Mouse (Mus musculus) heart, embryonic 14.5 days (tissue): ENCODE results near the gene Lamtor2. TPM values are rescaled to one million over a fixed set of nuclear protein-coding genes. Genes with fewer than 3 reads are reported as not detected.
"Not testable (repeated sequence)": the region's sequence is repeated elsewhere in the genome, so short reads cannot be mapped to it uniquely, and the experiment has no call there.

ENCODE experiments used
- ATAC-seq: fragments of 200-750 bp; cut with Nextera tagmentation; 2 replicates; pipeline ENCODE4 v1.8.0; 2017; ENCODE audit warnings: low read depth, moderate TSS enrichment; ENCODE audit not compliant: insufficient number of reproducible peaks, insufficient read depth, low FRiP score
- H3K27ac ChIP-seq, 2 experiments: fragments of 200-500 bp in 1 of 2; fragments of 300-500 bp in 1 of 2; sonication (generic) in 1 of 2; replicated peaks in 1 of 2; 2 replicates each; pipeline ENCODE4 v1.5.1; 2012 to 2014; ENCODE audit warnings: low read depth in 2 of 2, low read length in 2 of 2, control low read depth in 1 of 2, mild to moderate bottlenecking in 1 of 2, mixed read lengths in 1 of 2; ENCODE audit not compliant: control insufficient read depth in 1 of 2, insufficient read depth in 1 of 2
- H3K27me3 ChIP-seq: fragments of 300-500 bp; sonication (generic); 2 replicates; pipeline ENCODE4 v1.6.1; 2014; ENCODE audit warnings: mild to moderate bottlenecking, low read length, control low read depth; ENCODE audit not compliant: control insufficient read depth, insufficient read depth
- H3K36me3 ChIP-seq: fragments of 300-500 bp; sonication (generic); 2 replicates; pipeline ENCODE4 v1.6.1; 2014; ENCODE audit warnings: mild to moderate bottlenecking, control low read depth, low read length, mixed read lengths; ENCODE audit not compliant: control insufficient read depth, insufficient read depth
- H3K4me1 ChIP-seq, 2 experiments: fragments of 200-500 bp in 1 of 2; fragments of 300-500 bp in 1 of 2; sonication (generic) in 1 of 2; 2 replicates each; pipeline ENCODE4 v1.6.1; 2012 to 2014; ENCODE audit warnings: low read length in 2 of 2, control low read depth in 1 of 2, mixed read lengths in 1 of 2; ENCODE audit not compliant: control insufficient read depth in 2 of 2, insufficient read depth in 2 of 2
- H3K4me2 ChIP-seq: fragments of 300-500 bp; sonication (generic); 2 replicates; pipeline ENCODE4 v1.6.1; 2014; ENCODE audit warnings: mild to moderate bottlenecking, low read length
- H3K4me3 ChIP-seq, 2 experiments: fragments of 200-500 bp in 1 of 2; fragments of 300-500 bp in 1 of 2; sonication (generic) in 1 of 2; 2 replicates each; pipeline ENCODE4 v1.5.1; 2012 to 2014; ENCODE audit warnings: low read length in 2 of 2, mild to moderate bottlenecking in 2 of 2, control low read depth in 1 of 2, low read depth in 1 of 2, moderate library complexity in 1 of 2; ENCODE audit not compliant: control insufficient read depth in 1 of 2, insufficient read depth in 1 of 2
- H3K9ac ChIP-seq: fragments of 300-500 bp; sonication (generic); 2 replicates; pipeline ENCODE4 v1.6.1; 2014; ENCODE audit warnings: mild to moderate bottlenecking, low read length
- H3K9me3 ChIP-seq: fragments of 300-500 bp; sonication (generic); 2 replicates; pipeline ENCODE4 v1.6.1; 2016; ENCODE audit warnings: low read length, control low read depth; ENCODE audit not compliant: control insufficient read depth
- WGBS: fragments of 180-500 bp; shearing (Covaris S2); extraction: QIAGEN DNeasy Blood & Tissue Kit; methylation state at CpG from one replicate; pipeline ENCODE4 v1.1.7; 2014; 5-methylcytosine and 5-hydroxymethylcytosine counted together
- polyA plus RNA-seq: library from polyadenylated mRNA; unstranded; fragments of >200 nt; fragmentation: Nextera tagmentation; extraction: Ambion mirVana; gene quantifications from 2 replicates; pipeline ENCODE4 v1.2.1, GENCODE M21; 2014

Lamtor2 gene
- polyA plus RNA-seq, 1 experiment from 2014 or later, result 87.5 TPM

DNA sequence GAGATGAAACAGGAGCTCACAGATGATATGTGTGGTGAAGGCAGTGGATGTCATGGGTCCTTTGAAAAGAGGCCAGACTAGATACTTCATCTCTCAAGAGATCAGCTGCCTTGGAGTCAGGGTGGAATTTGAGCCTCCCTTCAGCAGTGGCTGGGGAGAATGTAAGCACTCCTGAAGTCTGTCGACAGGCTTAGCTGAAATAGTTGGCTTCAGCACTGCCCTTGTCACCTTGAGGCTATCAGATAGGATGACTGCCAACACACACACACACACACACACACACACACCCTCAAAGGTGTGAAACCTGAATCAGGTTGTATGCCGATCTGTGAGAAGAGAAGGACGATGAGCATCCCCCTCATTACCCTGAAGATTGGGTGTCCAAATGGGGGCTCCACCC is 38.2 kb upstream of the Lamtor2 start:
- H3K4me1 ChIP-seq, result peaks cover 16 to 30% of the 10 kb centered on the region in 2 experiments
- no peak for ATAC-seq
- H3K27me3 ChIP-seq, result no peaks in the 10 kb centered on the region
- H3K9ac ChIP-seq, result no peak overlapping the region
- 30% methylated on average over 3 of the region's 3 CpGs for WGBS
- H3K36me3 ChIP-seq, result peaks cover 29% of the 10 kb centered on the region
- H3K9me3 ChIP-seq, result no peaks in the 10 kb centered on the region
- H3K27ac ChIP-seq, result peak overlapping the region in 1 of 2 experiments; percentile 24; a peak in 1 of 4 replicates
- H3K4me3 ChIP-seq, result no peak overlapping the region
- no peak overlapping the region for H3K4me2 ChIP-seq

DNA sequence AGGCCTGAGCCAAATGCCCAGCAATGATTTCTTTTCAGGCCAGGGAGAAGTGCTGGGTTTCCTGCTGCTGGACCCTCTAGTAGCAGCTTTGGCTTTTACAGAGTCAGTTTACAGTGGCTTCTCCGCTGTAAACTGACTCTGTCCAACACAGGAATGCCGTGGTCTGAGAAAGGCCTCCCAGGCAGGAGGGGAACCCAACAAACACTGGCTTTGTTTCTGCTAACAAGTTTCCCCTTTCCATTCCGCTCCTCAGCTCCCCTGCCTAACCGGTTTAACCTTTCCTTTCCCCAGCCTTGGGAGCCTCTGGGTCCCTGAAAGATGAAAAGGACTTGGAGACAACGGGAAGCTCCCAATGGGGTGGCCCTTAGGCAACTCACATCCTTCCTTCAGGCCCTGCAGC is 37.4 kb upstream of the Lamtor2 start:
- no peak overlapping the region for H3K4me2 ChIP-seq
- no peaks in the 10 kb centered on the region for H3K9me3 ChIP-seq

DNA sequence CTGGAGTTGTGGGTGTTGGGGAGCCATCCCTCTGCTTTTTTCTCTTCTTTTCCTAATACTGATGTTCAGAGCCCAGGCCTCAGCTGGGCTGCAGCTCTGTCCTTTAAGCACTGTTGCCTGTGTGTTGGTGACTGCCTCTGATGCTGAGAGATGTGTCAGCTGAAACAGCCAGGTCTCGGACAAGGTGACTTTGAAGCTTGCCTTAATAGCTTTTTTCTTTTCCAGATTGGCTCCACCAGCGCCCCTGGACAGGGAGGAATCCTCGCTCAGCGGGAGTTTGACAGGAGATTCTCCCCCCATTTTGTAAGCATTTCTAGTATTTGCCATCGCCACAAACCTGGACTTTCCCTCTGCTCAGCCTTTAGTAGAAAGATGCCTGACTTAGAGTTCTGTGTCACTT is 33.8 kb upstream of the Lamtor2 start:
- H3K27ac ChIP-seq, result no peak overlapping the region
- WGBS, result 93% methylated on average over 5 of the region's 5 CpGs
- no peak for ATAC-seq

More for the DNA sequence above, 37.4 kb upstream of the Lamtor2 start:
- H3K27me3 ChIP-seq, result no peaks in the 10 kb centered on the region
- H3K4me1 ChIP-seq, result peaks cover 16 to 30% of the 10 kb centered on the region in 2 experiments
- ATAC-seq, result no peak
- no peak overlapping the region for H3K9ac ChIP-seq
- H3K27ac ChIP-seq, result no peak overlapping the region
- H3K4me3 ChIP-seq, result no peak overlapping the region
- 23% methylated on average over 5 of the region's 5 CpGs for WGBS
- H3K36me3 ChIP-seq, result peaks cover 37% of the 10 kb centered on the region

DNA sequence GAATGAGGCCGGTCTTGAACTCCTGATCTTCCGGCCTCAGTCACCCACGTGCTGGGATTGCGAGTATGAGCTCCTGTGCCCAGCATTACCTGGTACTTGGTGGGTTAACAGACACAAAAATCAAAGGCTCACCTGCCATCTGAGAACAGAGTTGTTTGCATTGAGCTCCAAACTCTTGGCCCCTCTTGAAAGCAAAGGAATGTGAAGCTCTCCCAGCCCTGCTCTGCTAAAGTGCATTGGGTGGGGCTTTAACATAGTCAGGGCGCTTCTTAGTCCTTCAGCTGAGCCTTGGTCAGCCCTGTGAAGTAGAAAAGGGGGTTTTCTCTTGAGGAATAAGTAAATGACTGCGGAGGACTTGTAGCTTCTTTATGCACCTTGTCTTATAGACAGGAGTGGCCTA is 32.9 kb upstream of the Lamtor2 start:
- H3K27ac ChIP-seq, result no peak overlapping the region
- ATAC-seq, result no peak
- peaks cover 4 to 5% of the 10 kb centered on the region in 2 experiments; a peak in 3 of 4 replicates for H3K4me1 ChIP-seq
- H3K27me3 ChIP-seq, result no peaks in the 10 kb centered on the region
- no peaks in the 10 kb centered on the region for H3K9me3 ChIP-seq
- 90% methylated on average over 6 of the region's 6 CpGs for WGBS
- no peak overlapping the region for H3K4me2 ChIP-seq
- H3K9ac ChIP-seq, result no peak overlapping the region
- no peak overlapping the region for H3K4me3 ChIP-seq
- peaks cover 69% of the 10 kb centered on the region for H3K36me3 ChIP-seq

More for the DNA sequence above, 33.8 kb upstream of the Lamtor2 start:
- no peaks in the 10 kb centered on the region for H3K27me3 ChIP-seq
- H3K4me1 ChIP-seq, result peaks cover 7 to 12% of the 10 kb centered on the region in 2 experiments
- H3K9ac ChIP-seq, result no peak overlapping the region
- H3K4me3 ChIP-seq, result no peak overlapping the region
- H3K36me3 ChIP-seq, result peaks cover 60% of the 10 kb centered on the region
- H3K9me3 ChIP-seq, result no peaks in the 10 kb centered on the region
- no peak overlapping the region for H3K4me2 ChIP-seq

DNA sequence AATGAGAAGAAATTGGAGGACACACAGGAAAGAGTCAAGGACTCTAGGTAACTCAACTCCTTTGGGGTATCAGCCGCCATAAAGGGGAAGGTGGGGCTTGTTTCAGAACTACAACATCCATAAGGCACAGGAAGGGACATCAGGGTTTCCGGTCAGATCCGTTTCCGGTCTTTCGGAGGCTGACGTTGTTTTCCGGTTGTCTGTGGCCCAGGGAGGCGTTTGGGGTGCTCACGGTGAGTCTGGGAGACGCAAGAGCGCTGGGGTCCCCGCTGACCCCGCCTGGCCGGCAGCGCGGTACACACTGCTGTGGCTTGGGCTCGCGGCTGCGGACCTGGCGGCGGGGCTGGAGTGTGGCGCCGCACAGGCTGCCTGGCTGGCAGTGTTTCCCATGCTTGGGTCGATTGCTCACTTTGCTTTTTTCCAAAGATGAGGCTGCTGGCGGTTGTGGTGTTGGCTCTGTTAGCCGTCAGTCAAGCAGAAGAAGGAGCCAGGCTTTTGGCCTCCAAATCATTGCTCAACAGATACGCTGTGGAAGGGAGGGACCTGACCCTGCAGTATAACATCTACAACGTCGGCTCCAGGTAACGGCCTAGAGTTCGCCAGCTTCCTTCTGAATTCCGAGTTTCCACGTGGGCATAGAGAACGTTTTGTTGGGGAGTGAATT is 26.7 kb upstream of the Lamtor2 start:
- Histone ChIP-seq H3K9me3 (no peaks in the 10 kb centered on the region), H3K27ac (peak overlapping the region; percentile 59 to 65), H3K9ac (peak overlapping the region; percentile 93), H3K4me3 (peak overlapping the region; percentile 95 to 98), H3K36me3 (peaks cover 33% of the 10 kb centered on the region), H3K4me2 (peak overlapping the region; percentile 85), H3K4me1 (peaks cover 0 to 12% of the 10 kb centered on the region in 2 experiments; a peak in 2 of 4 replicates), H3K27me3 (no peaks in the 10 kb centered on the region)
- peak; percentile 64 for ATAC-seq
- under 1% methylated on average over 34 of the region's 34 CpGs for WGBS

DNA sequence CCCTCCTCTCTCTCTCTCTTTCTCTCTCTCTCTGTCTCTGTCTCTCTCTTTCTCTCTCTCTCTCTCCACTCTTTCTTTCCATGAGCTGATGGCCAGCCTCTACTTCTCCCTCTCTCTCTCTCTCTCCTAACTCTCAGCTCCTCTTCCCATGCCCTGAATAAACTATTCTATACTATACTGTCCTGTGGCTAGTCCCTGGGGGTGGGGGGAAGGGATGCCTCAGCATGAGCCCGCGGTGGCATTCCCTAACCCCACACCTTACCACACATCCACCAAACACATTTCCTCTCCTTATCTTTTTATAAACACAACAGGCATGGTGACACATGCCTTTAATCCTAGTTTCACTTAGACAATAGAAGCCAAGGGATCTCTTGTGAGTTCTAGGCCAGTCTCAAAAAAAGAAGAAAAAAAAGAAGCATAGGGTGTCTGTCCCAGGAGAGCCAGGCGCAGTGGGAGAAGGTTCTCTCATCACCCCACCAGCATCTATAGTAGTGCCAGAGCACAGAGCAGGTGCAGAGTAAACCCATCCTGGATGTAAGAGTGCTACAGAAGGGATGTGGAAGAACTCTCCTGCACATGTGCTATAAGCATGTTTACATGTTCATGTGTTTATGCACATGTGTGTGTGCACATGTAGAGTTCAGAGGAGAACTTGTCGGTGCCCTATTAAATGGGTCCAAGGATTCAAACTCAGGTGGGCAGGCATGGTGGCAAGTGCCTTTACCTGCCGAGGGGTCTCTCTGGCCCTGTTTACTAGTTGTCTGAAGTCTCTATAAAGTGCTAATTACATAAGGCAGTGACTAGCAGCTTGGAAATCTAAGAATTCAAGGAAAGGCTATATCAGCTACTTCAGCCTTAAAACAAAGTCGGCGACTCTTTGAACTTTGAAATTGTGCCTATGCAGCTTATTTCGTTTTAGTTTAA is 25.9 kb upstream of the Lamtor2 start:
- Histone ChIP-seq H3K36me3 (peaks cover 31% of the 10 kb centered on the region), H3K27me3 (no peaks in the 10 kb centered on the region), H3K4me2 (peak overlapping the region; percentile 85), H3K4me1 (peaks cover 0 to 12% of the 10 kb centered on the region in 2 experiments; a peak in 2 of 4 replicates), H3K4me3 (peak overlapping the region; percentile 95 to 98; a peak in 3 of 4 replicates), H3K9ac (peak overlapping the region; percentile 93), H3K9me3 (no peaks in the 10 kb centered on the region), H3K27ac (no peak overlapping the region; a peak in 1 of 4 replicates)
- 43% methylated on average over 8 of the region's 8 CpGs for WGBS
- ATAC-seq, result no peak

DNA sequence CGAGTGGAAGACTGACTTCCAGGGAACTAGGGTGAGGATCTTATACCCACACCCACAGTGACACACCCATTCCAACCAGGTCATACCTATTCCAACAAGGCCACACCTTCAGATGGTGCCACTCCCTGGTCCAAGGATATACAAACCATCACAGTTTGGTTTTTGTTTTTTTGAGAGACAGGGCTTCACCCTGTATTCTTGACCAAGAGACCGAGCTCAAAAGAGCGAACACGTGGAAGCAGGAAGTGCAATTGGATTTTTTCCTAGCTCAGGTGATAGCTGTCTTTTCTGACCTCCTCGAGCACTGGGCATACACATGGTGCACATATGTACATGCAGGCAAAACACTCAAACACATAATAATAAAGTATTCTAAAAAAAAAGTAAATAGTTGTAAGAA is 25.0 kb upstream of the Lamtor2 start:
- not testable (repeated sequence) for H3K9me3 ChIP-seq, H3K27me3 ChIP-seq, H3K4me3 ChIP-seq, H3K4me2 ChIP-seq, H3K27ac ChIP-seq, H3K9ac ChIP-seq, ATAC-seq
- Histone ChIP-seq H3K36me3 (peaks cover 22% of the 10 kb centered on the region), H3K4me1 (peaks cover 0 to 12% of the 10 kb centered on the region in 2 experiments; a peak in 2 of 4 replicates)
- WGBS, result 73% methylated on average over 5 of the region's 5 CpGs
